In the genomic region with DNA sequence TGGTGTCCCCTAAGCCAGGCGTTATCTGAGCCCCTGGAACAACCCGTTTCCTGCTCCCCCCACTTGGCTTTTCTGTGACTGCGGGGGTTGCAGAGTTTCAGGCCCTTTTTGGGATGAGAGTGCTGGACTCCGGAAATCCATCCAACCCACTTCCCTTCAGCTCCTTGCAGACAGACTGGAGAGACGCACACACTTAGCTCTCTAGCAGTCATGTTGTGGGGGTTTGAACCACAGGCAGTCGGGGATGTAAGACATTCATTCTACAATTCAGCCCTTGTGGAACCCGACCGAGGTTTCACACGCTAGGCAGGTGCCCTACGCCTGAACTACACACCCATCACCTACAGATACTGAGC, we compare ENCODE assay signal across 8 mouse cellular contexts. TPM values are rescaled to one million over a fixed set of nuclear protein-coding genes. Genes with fewer than 3 reads are reported as not detected.
DNase-seq lines count a peak whose midpoint lies in the region; ATAC-seq and TF ChIP-seq lines count a peak whose summit lies in the region.

No protein-coding gene starts in this region.

- no peak for TF ChIP-seq EP300 in stomach, postnatal 0 days (optimal IDR thresholded peaks at IDR 0.05)

- H3K4me2 ChIP-seq in liver, embryonic 11.5 days = peak overlapping the region; percentile 99
- H3K4me2 ChIP-seq in stomach, postnatal 0 days (replicated peaks; ENCODE audit: low read depth) = peak overlapping the region; percentile 86

- peaks cover 14% of the 10 kb centered on the region for H3K4me1 ChIP-seq in thymus, adult 2 months (replicated peaks; ENCODE audit: control insufficient read depth, insufficient read depth, low read length)
- H3K4me1 ChIP-seq in liver, embryonic 11.5 days (replicated peaks; ENCODE audit: control insufficient read depth, insufficient read depth, low read length) = peaks cover 20% of the 10 kb centered on the region
- no peaks in the 10 kb centered on the region for H3K4me1 ChIP-seq in stomach, postnatal 0 days (replicated peaks; ENCODE audit: control insufficient read depth, insufficient read depth)

- peak overlapping the region; percentile 91 for H3K9ac ChIP-seq in liver, embryonic 11.5 days (ENCODE audit: low read depth, low read length)
- H3K9ac ChIP-seq in stomach, postnatal 0 days (ENCODE audit: low read length) = no peak overlapping the region

- no peaks in the 10 kb centered on the region for H3K27me3 ChIP-seq in thymus, adult 2 months (ENCODE audit: control insufficient read depth, insufficient read depth, low read length)
- no peaks in the 10 kb centered on the region for H3K27me3 ChIP-seq in liver, embryonic 11.5 days (replicated peaks; ENCODE audit: control insufficient read depth, insufficient read depth, low read length)
- no peaks in the 10 kb centered on the region for H3K27me3 ChIP-seq in stomach, postnatal 0 days (ENCODE audit: control insufficient read depth, insufficient read depth, low read length)

- H3K4me3 ChIP-seq in thymus, adult 2 months (ENCODE audit: control insufficient read depth, insufficient read depth, low read length) = peak overlapping the region; percentile 73
- H3K4me3 ChIP-seq in liver, embryonic 11.5 days (ENCODE audit: low read depth, low read length) = peak overlapping the region; percentile 92
- peak overlapping the region; percentile 86 for H3K4me3 ChIP-seq in stomach, postnatal 0 days (ENCODE audit: low read depth, low read length)

- no peak for TF ChIP-seq CTCF in thymus, adult 2 months (IDR thresholded peaks at IDR 0.05; ENCODE audit: borderline replicate concordance, control insufficient read depth, extremely low read depth, insufficient read depth, low read length, poor library complexity)
- no peak for TF ChIP-seq CTCF in stomach, postnatal 0 days (IDR thresholded peaks at IDR 0.05; ENCODE audit: low read depth)

- no peak overlapping the region for H3K27ac ChIP-seq in thymus, adult 2 months (ENCODE audit: control insufficient read depth, insufficient read depth, low read length)
- peak overlapping the region; percentile 78; the same call in 1 of the 2 replicates for H3K27ac ChIP-seq in liver, embryonic 11.5 days (ENCODE audit: low read depth, low read length)
- peak overlapping the region; percentile 10 for H3K27ac ChIP-seq in stomach, postnatal 0 days (replicated peaks)

- TF ChIP-seq POLR2A in thymus, adult 2 months (IDR thresholded peaks at IDR 0.05; ENCODE audit: control insufficient read depth, extremely low read depth, insufficient read depth, low read length, poor library complexity) = no peak

- H3K36me3 ChIP-seq in thymus, adult 2 months (ENCODE audit: control insufficient read depth, insufficient read depth, low read length) = no peaks in the 10 kb centered on the region
- peaks cover 2% of the 10 kb centered on the region for H3K36me3 ChIP-seq in liver, embryonic 11.5 days (ENCODE audit: control insufficient read depth, insufficient read depth, low read length)
- H3K36me3 ChIP-seq in stomach, postnatal 0 days (ENCODE audit: control insufficient read depth, insufficient read depth, low read length) = 0 out of 2 replicates have a peak, but pooled peaks cover 2% of the 10 kb centered on the region

- 22% methylated on average over 10 of the region's 10 CpGs for WGBS in thymus, adult 2 months
- 27% methylated on average over 10 of the region's 10 CpGs for WGBS in liver, embryonic 11.5 days
- 26% methylated on average over 10 of the region's 10 CpGs for WGBS in stomach, postnatal 0 days

- H3K9me3 ChIP-seq in liver, embryonic 11.5 days (ENCODE audit: control insufficient read depth, low read length) = no peaks in the 10 kb centered on the region
- H3K9me3 ChIP-seq in stomach, postnatal 0 days (ENCODE audit: control insufficient read depth, low read length) = no peaks in the 10 kb centered on the region

- DNase-seq in frontal cortex, postnatal 10 days (ENCODE audit: low spot score in 2 of 2) = no peak
- DNase-seq in thymus, adult 2 months = no peak
- DNase-seq in thymus, postnatal 0 days (ENCODE audit: low spot score) = no peak
- DNase-seq in liver, embryonic 11.5 days (ENCODE audit: low spot score) = no peak
- DNase-seq in stomach, postnatal 0 days (ENCODE audit: low spot score) = no peak
- DNase-seq in layer of hippocampus, postnatal 36 days = no peak
- no peak for DNase-seq in gastrocnemius, postnatal 25 days

- peak; percentile 11; the same call in 1 of the 2 replicates for ATAC-seq in frontal cortex, adult (ENCODE audit: low TSS enrichment)
- ATAC-seq in liver, embryonic 11.5 days (replicated peaks; ENCODE audit: low FRiP score) = no peak
- no peak for ATAC-seq in stomach, postnatal 0 days (ENCODE audit: low FRiP score, low TSS enrichment)

RNA-seq across cellular contexts. Expression of gene Gipc1, which starts 1.2 kb away (rescaled TPM):
- polyA plus RNA-seq in thymus, adult 2 months (2012; rRNA removed) = 50.2 and 58.6 TPM in 2 replicates
- 89.3 and 90.6 TPM in 2 replicates for polyA plus RNA-seq in thymus, postnatal 0 days (2015; fragmentation: Nextera tagmentation; extraction: Ambion mirVana)
- 113 and 114 TPM in 2 replicates for polyA plus RNA-seq in liver, embryonic 11.5 days (2014; fragmentation: Nextera tagmentation; extraction: Ambion mirVana)
- 171 and 183 TPM in 2 replicates for polyA plus RNA-seq in stomach, postnatal 0 days (2015; fragmentation: Nextera tagmentation; extraction: Ambion mirVana)
- 10 to 100 TPM; 56.9 to 58.1 TPM for total RNA-seq in layer of hippocampus, postnatal 36 days (2021)
- 10 to 100 TPM; 18.9 to 20.4 TPM for total RNA-seq in gastrocnemius, postnatal 25 days (2021)

RNA-seq across cellular contexts. Expression of gene Ptger1, which starts 12.8 kb away (rescaled TPM):
- polyA plus RNA-seq in thymus, adult 2 months (2012; rRNA removed) = 0.50 and 0.61 TPM in 2 replicates
- polyA plus RNA-seq in thymus, postnatal 0 days (2015; fragmentation: Nextera tagmentation; extraction: Ambion mirVana) = 0.42 and 0.82 TPM in 2 replicates
- 0.49 and 0.53 TPM in 2 replicates for polyA plus RNA-seq in liver, embryonic 11.5 days (2014; fragmentation: Nextera tagmentation; extraction: Ambion mirVana)
- polyA plus RNA-seq in stomach, postnatal 0 days (2015; fragmentation: Nextera tagmentation; extraction: Ambion mirVana) = 5.6 and 5.9 TPM in 2 replicates
- 1 to 10 TPM in 1 of 2 experiments, under 1 TPM in 1; 1.00 to 1.4 TPM for total RNA-seq in layer of hippocampus, postnatal 36 days (2021)
- under 1 TPM; 0.13 to 0.15 TPM for total RNA-seq in gastrocnemius, postnatal 25 days (2021)

RNA-seq across cellular contexts. Expression of gene Pkn1, which starts 45.3 kb away (rescaled TPM):
- 321 and 324 TPM in 2 replicates for polyA plus RNA-seq in thymus, adult 2 months (2012; rRNA removed)
- 38.8 and 44.8 TPM in 2 replicates for polyA plus RNA-seq in thymus, postnatal 0 days (2015; fragmentation: Nextera tagmentation; extraction: Ambion mirVana)
- 23.3 and 24.3 TPM in 2 replicates for polyA plus RNA-seq in liver, embryonic 11.5 days (2014; fragmentation: Nextera tagmentation; extraction: Ambion mirVana)
- 14.4 and 16.2 TPM in 2 replicates for polyA plus RNA-seq in stomach, postnatal 0 days (2015; fragmentation: Nextera tagmentation; extraction: Ambion mirVana)
- 10 to 100 TPM; 53.0 to 54.8 TPM for total RNA-seq in layer of hippocampus, postnatal 36 days (2021)
- total RNA-seq in gastrocnemius, postnatal 25 days (2021) = 10 to 100 TPM; 34.4 to 47.5 TPM

RNA-seq across cellular contexts. Expression of gene Dnajb1, which starts 45.6 kb away (rescaled TPM):
- polyA plus RNA-seq in thymus, adult 2 months (2012; rRNA removed) = 87.1 and 91.0 TPM in 2 replicates
- polyA plus RNA-seq in thymus, postnatal 0 days (2015; fragmentation: Nextera tagmentation; extraction: Ambion mirVana) = 71.2 and 92.9 TPM in 2 replicates
- 75.9 and 77.1 TPM in 2 replicates for polyA plus RNA-seq in liver, embryonic 11.5 days (2014; fragmentation: Nextera tagmentation; extraction: Ambion mirVana)
- polyA plus RNA-seq in stomach, postnatal 0 days (2015; fragmentation: Nextera tagmentation; extraction: Ambion mirVana) = 36.9 and 39.9 TPM in 2 replicates
- total RNA-seq in layer of hippocampus, postnatal 36 days (2021) = 10 to 100 TPM; 46.3 to 51.8 TPM
- total RNA-seq in gastrocnemius, postnatal 25 days (2021) = 1 to 10 TPM; 4.6 to 6.0 TPM

RNA-seq across cellular contexts. Expression of gene Tecr, which starts 45.9 kb away (rescaled TPM):
- 577 and 705 TPM in 2 replicates for polyA plus RNA-seq in thymus, adult 2 months (2012; rRNA removed)
- 315 and 341 TPM in 2 replicates for polyA plus RNA-seq in thymus, postnatal 0 days (2015; fragmentation: Nextera tagmentation; extraction: Ambion mirVana)
- 468 and 475 TPM in 2 replicates for polyA plus RNA-seq in liver, embryonic 11.5 days (2014; fragmentation: Nextera tagmentation; extraction: Ambion mirVana)
- 413 and 424 TPM in 2 replicates for polyA plus RNA-seq in stomach, postnatal 0 days (2015; fragmentation: Nextera tagmentation; extraction: Ambion mirVana)
- 100 to 1,000 TPM; 511 to 514 TPM for total RNA-seq in layer of hippocampus, postnatal 36 days (2021)
- 100 to 1,000 TPM; 313 to 489 TPM for total RNA-seq in gastrocnemius, postnatal 25 days (2021)
